Mouse (Mus musculus): Measurements from ENCODE around the gene Olfr1357. TPM values are rescaled to one million over a fixed set of nuclear protein-coding genes. Genes with fewer than 3 reads are reported as not detected.

Gene Olfr1357
- polyA plus RNA-seq, 1 experiment from 2014 or later, result not detected

Other genes with a start within 250 kb of the Olfr1357 start
- gene Rrp1, start 205.0 kb downstream of the Olfr1357 start, polyA plus RNA-seq (2015; fragmentation: Nextera tagmentation; extraction: Ambion mirVana), result 365 and 462 TPM in 2 replicates
- gene Cstb, start 192.4 kb downstream of the Olfr1357 start, polyA plus RNA-seq (2015; fragmentation: Nextera tagmentation; extraction: Ambion mirVana), result 107 and 115 TPM in 2 replicates
- 16.1 and 18.6 TPM in 2 replicates for gene Pdxk, start 153.1 kb downstream of the Olfr1357 start, polyA plus RNA-seq (2015; fragmentation: Nextera tagmentation; extraction: Ambion mirVana)
- gene Olfr1358, start 100.6 kb downstream of the Olfr1357 start, polyA plus RNA-seq (2015; fragmentation: Nextera tagmentation; extraction: Ambion mirVana), result not detected in 2 replicates
- gene Ilvbl, start 43.7 kb downstream of the Olfr1357 start, polyA plus RNA-seq (2015; fragmentation: Nextera tagmentation; extraction: Ambion mirVana), result 52.3 and 54.6 TPM in 2 replicates
- 4.3 and 4.4 TPM in 2 replicates for gene Syde1, start 26.1 kb downstream of the Olfr1357 start, polyA plus RNA-seq (2015; fragmentation: Nextera tagmentation; extraction: Ambion mirVana)
- gene Casp14, start 100.2 kb upstream of the Olfr1357 start, polyA plus RNA-seq (2015; fragmentation: Nextera tagmentation; extraction: Ambion mirVana), result not detected in 2 replicates
- 0.11 and 0.18 TPM in 2 replicates for gene Ccdc105, start 135.0 kb upstream of the Olfr1357 start, polyA plus RNA-seq (2015; fragmentation: Nextera tagmentation; extraction: Ambion mirVana)
- 7.2 and 7.8 TPM in 2 replicates for gene Slc1a6, start 162.4 kb upstream of the Olfr1357 start, polyA plus RNA-seq (2015; fragmentation: Nextera tagmentation; extraction: Ambion mirVana)
- not detected in 2 replicates for gene Olfr1356, start 234.1 kb upstream of the Olfr1357 start, polyA plus RNA-seq (2015; fragmentation: Nextera tagmentation; extraction: Ambion mirVana)